Mouse (Mus musculus) CH12.LX (cell line): ENCODE results near the gene Nmnat2. TPM values are rescaled to one million over a fixed set of nuclear protein-coding genes. Genes with fewer than 3 reads are reported as not detected.

Source experiments
- DNase-seq: peaks from one replicate; pipeline ENCODE4 v3.0.0-alpha.2; 2013; ENCODE audit errors: extremely low read depth
- H3K27ac ChIP-seq: 2 replicates; pipeline ENCODE4 v1.5.1; 2012; ENCODE audit warnings: low read depth, mild to moderate bottlenecking, control low read depth, moderate library complexity; ENCODE audit not compliant: insufficient read depth
- H3K27me3 ChIP-seq: replicated peaks from 2 replicates; pipeline ENCODE3; 2012; ENCODE audit warnings: inconsistent platforms
- H3K36me3 ChIP-seq, 2 experiments: replicated peaks in 1 of 2; 2 replicates each; pipeline versions ENCODE3 to v1.6.1; 2012; ENCODE audit warnings: inconsistent platforms in 1 of 2, low read length in 1 of 2, mild to moderate bottlenecking in 1 of 2, mixed read lengths in 1 of 2, moderate library complexity in 1 of 2; ENCODE audit not compliant: control insufficient read depth in 1 of 2, insufficient read depth in 1 of 2
- H3K4me1 ChIP-seq, 2 experiments: 2 replicates each; pipeline ENCODE4 v1.6.1; 2012; ENCODE audit warnings: inconsistent platforms in 1 of 2, moderate library complexity in 1 of 2; ENCODE audit not compliant: insufficient read depth in 2 of 2, control insufficient read depth in 1 of 2
- H3K4me2 ChIP-seq: 2 replicates; pipeline ENCODE4 v1.6.1; 2012; ENCODE audit warnings: low read depth, mild to moderate bottlenecking, control low read depth; ENCODE audit not compliant: poor library complexity, insufficient read depth, severe bottlenecking
- H3K4me3 ChIP-seq, 3 experiments: fragments of 150-350 bp in 1 of 3; sonication (generic) in 1 of 3; replicated peaks in 1 of 3; 2 replicates each; pipeline versions ENCODE3 to v1.5.1; 2011 to 2012; ENCODE audit warnings: low read depth in 2 of 3, low read length in 2 of 3, mild to moderate bottlenecking in 2 of 3, moderate library complexity in 2 of 3, control low read depth in 1 of 3, improper control_type of control experiment in 1 of 3, inconsistent platforms in 1 of 3, mixed read lengths in 1 of 3; ENCODE audit not compliant: poor library complexity in 1 of 3
- H3K79me2 ChIP-seq: replicated peaks from 2 replicates; pipeline ENCODE4 v1.6.1; 2012; ENCODE audit warnings: mild to moderate bottlenecking, moderate library complexity; ENCODE audit not compliant: control insufficient read depth, poor library complexity, insufficient read depth, severe bottlenecking; ENCODE audit errors: extremely low read depth
- H3K9ac ChIP-seq: 2 replicates; pipeline ENCODE4 v1.6.1; 2012; ENCODE audit warnings: low read depth, mild to moderate bottlenecking, control low read depth, moderate library complexity; ENCODE audit not compliant: insufficient read depth
- H3K9me3 ChIP-seq: replicated peaks from 2 replicates; pipeline ENCODE3; 2012; ENCODE audit warnings: low read length, inconsistent platforms, mixed read lengths
- CHD2 ChIP-seq: IDR thresholded peaks from 2 replicates; pipeline ENCODE4 v1.6.1; 2011; ENCODE audit warnings: low read length, improper control_type of control experiment
- CTCF ChIP-seq, 2 experiments: IDR thresholded peaks in 1 of 2; conservative IDR thresholded peaks in 1 of 2; 2 replicates each; pipeline ENCODE4 v1.5.1; 2011 to 2012; ENCODE audit warnings: low read depth in 2 of 2, low read length in 2 of 2, improper control_type of control experiment in 1 of 2, inconsistent platforms in 1 of 2, mild to moderate bottlenecking in 1 of 2, moderate library complexity in 1 of 2
- E2F4 ChIP-seq: IDR thresholded peaks from 2 replicates; pipeline ENCODE4 v1.6.1; 2011; ENCODE audit warnings: low read depth, low read length, improper control_type of control experiment; ENCODE audit not compliant: insufficient replicate concordance
- EP300 ChIP-seq: IDR thresholded peaks from 2 replicates; pipeline ENCODE4 v1.6.1; 2011; ENCODE audit warnings: low read length, improper control_type of control experiment
- ETS1 ChIP-seq: conservative IDR thresholded peaks from 2 replicates; pipeline ENCODE4 v1.6.1; 2012; ENCODE audit warnings: low read depth, mild to moderate bottlenecking, inconsistent platforms, low read length, improper control_type of control experiment, moderate library complexity
- GABPA ChIP-seq: IDR thresholded peaks from 2 replicates; pipeline ENCODE4 v1.6.1; 2012; ENCODE audit warnings: low read depth, low read length, improper control_type of control experiment, inconsistent platforms; ENCODE audit not compliant: insufficient replicate concordance
- HCFC1 ChIP-seq: IDR thresholded peaks from 2 replicates; pipeline ENCODE4 v1.6.1; 2012; ENCODE audit warnings: low read depth, mild to moderate bottlenecking, inconsistent platforms, low read length, improper control_type of control experiment
- JUND ChIP-seq: conservative IDR thresholded peaks from 2 replicates; pipeline ENCODE4 v1.6.1; 2011; ENCODE audit warnings: low read depth, low read length, improper control_type of control experiment
- KAT2A ChIP-seq: IDR thresholded peaks from 2 replicates; pipeline ENCODE4 v1.6.1; 2012; ENCODE audit warnings: low read length, improper control_type of control experiment, inconsistent platforms; ENCODE audit not compliant: insufficient replicate concordance
- NELFE ChIP-seq: IDR thresholded peaks from 2 replicates; pipeline ENCODE4 v1.6.1; 2011; ENCODE audit warnings: low read depth, low read length, improper control_type of control experiment
- NRF1 ChIP-seq: IDR thresholded peaks from 2 replicates; pipeline ENCODE4 v1.6.1; 2014; ENCODE audit warnings: low read depth, mild to moderate bottlenecking, inconsistent platforms, low read length, improper control_type of control experiment, moderate library complexity
- POLR2A ChIP-seq: IDR thresholded peaks from 2 replicates; pipeline ENCODE4 v1.6.1; 2011; ENCODE audit warnings: low read depth, mild to moderate bottlenecking, improper control_type of control experiment, low read length
- POLR2AphosphoS2 ChIP-seq: IDR thresholded peaks from 2 replicates; pipeline ENCODE4 v1.6.1; 2011; ENCODE audit warnings: low read depth, low read length, improper control_type of control experiment
- RCOR1 ChIP-seq: conservative IDR thresholded peaks from 2 replicates; pipeline ENCODE4 v1.6.1; 2012; ENCODE audit warnings: low read depth, mild to moderate bottlenecking, inconsistent platforms, low read length, improper control_type of control experiment
- SIN3A ChIP-seq: IDR thresholded peaks from 2 replicates; pipeline ENCODE4 v1.6.1; 2012; ENCODE audit warnings: low read length, improper control_type of control experiment, inconsistent platforms
- TBP ChIP-seq: conservative IDR thresholded peaks from 2 replicates; pipeline ENCODE4 v1.6.1; 2011; ENCODE audit warnings: low read depth, low read length, improper control_type of control experiment
- ZC3H11A ChIP-seq: IDR thresholded peaks from 2 replicates; pipeline ENCODE4 v1.6.1; 2012; ENCODE audit warnings: low read depth, mild to moderate bottlenecking, inconsistent platforms, low read length, improper control_type of control experiment
- ZKSCAN1 ChIP-seq: IDR thresholded peaks from 2 replicates; pipeline ENCODE4 v1.6.1; 2012; ENCODE audit warnings: low read depth, inconsistent platforms, low read length, improper control_type of control experiment, borderline replicate concordance
- ZMIZ1 ChIP-seq: IDR thresholded peaks from 2 replicates; pipeline ENCODE4 v1.6.1; 2012; ENCODE audit warnings: low read depth, mild to moderate bottlenecking, inconsistent platforms, low read length, improper control_type of control experiment
- ZNF384 ChIP-seq: IDR thresholded peaks from 2 replicates; pipeline ENCODE4 v1.6.1; 2012; ENCODE audit warnings: low read depth, low read length, improper control_type of control experiment, inconsistent platforms
- dilution Hi-C: fragments of 300-500 bp; cut with MboI; formaldehyde crosslinking; loops from 2 replicates; pipeline ENCODE4 v1.14.3; 2020; ENCODE audit warnings: low sequenced_read_pairs; ENCODE audit not compliant: extremely low pct_unique_long_range_greater_than_20kb, extremely low pct_ligation_motif_present
- in situ Hi-C: fragments of 300-500 bp; cut with MboI; formaldehyde crosslinking; loops from 3 replicates; pipeline ENCODE4 v1.14.3; 2019; ENCODE audit warnings: low sequenced_read_pairs, low pct_ligation_motif_present, low pct_unique_long_range_greater_than_20kb, mixed read lengths
- polyA plus RNA-seq: library from polyadenylated mRNA; unstranded; fragments of >175 nt; gene quantifications from 2 replicates; pipeline ENCODE4 v1.2.1, GENCODE M21; 2012; ENCODE audit warnings: low read depth; ENCODE audit not compliant: insufficient read length
- total RNA-seq, 2 experiments: library from RNA; depleted of rRNA; stranded (reverse); fragments of 300-350 nt in 1 of 2; fragments of >200 nt in 1 of 2; gene quantifications; 2 replicates each; pipeline ENCODE4 v1.2.3; 2012 to 2014

Nmnat2 gene
- total and polyA plus RNA-seq, 3 experiments: 0.04 to 0.09 (median 0.09) TPM

DNA sequence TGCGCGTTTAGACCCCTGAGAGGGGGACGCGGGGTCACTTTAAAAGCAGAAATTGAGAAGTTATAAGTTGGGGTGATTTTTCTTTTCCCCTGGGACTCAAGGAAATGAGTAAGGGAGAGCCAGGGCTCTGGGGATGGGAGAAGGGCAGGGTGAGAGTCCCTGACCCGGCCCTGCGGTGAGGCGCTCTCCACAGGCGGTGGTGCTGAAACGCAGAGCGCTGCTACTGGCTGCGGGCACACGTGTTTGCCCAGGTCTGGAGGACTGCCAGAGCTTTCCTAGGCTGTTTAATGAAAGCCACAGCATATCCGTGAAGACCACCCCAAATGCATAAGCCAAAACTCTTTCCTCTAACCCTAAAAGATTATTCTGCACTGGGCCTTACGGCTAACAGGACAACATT lies 1.4 kb downstream of the Nmnat2 start:
- dilution Hi-C loops (no loop called here), in situ Hi-C loops (no loop called here)
- H3K4me3 ChIP-seq: no peak overlapping the region

DNA sequence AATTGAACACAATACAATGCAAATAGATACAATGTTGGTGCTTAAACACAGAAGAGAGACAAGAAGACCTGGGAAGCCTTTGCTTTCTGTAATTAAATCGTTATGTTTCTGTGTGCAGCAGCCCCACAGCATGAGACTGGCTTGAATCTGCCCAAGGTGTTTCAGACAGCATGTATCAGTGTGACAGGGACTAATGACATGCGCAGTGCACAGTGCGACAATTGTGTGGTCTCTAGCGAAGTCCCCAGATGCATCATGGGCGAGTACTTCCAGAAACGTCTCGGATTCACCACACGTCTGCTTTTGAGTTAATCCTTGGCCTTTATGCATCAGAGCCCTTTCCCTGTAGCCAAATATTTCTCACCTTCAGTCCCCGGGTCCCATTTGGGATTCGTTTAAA lies 9.6 kb downstream of the Nmnat2 start:
- Histone ChIP-seq H3K27ac (no peak overlapping the region), H3K27me3 (no peaks in the 10 kb centered on the region), H3K9ac (no peak overlapping the region), H3K79me2 (no peaks in the 10 kb centered on the region), H3K4me1 (no peaks in the 10 kb centered on the region), H3K9me3 (no peaks in the 10 kb centered on the region), H3K4me3 (no peak overlapping the region), H3K36me3 (no peaks in the 10 kb centered on the region), H3K4me2 (no peak overlapping the region)
- TF ChIP-seq HCFC1: no peak
- no peak for TF ChIP-seq POLR2AphosphoS2
- TF ChIP-seq GABPA: no peak
- TF ChIP-seq CTCF (conservative IDR thresholded peaks at IDR 0.05 in 1 of 2, IDR thresholded peaks at IDR 0.05 in 1 of 2; ENCODE audit: low read depth in 2 of 2, low read length in 2 of 2): no peak
- TF ChIP-seq E2F4: no peak
- no peak for TF ChIP-seq RCOR1
- no peak for TF ChIP-seq ZNF384
- TF ChIP-seq KAT2A: no peak
- TF ChIP-seq POLR2A: no peak
- TF ChIP-seq ETS1: no peak
- no peak for TF ChIP-seq SIN3A
- no peak for TF ChIP-seq ZKSCAN1
- TF ChIP-seq TBP: no peak
- no peak for TF ChIP-seq NRF1
- dilution Hi-C loops: no loop called here
- in situ Hi-C loops: no loop called here
- no peak for DNase-seq

More for the DNA sequence above, 1.4 kb downstream of the Nmnat2 start:
- H3K27ac ChIP-seq: no peak overlapping the region
- H3K9ac ChIP-seq: no peak overlapping the region
- H3K27me3 ChIP-seq: no peaks in the 10 kb centered on the region
- H3K4me1 ChIP-seq: no peaks in the 10 kb centered on the region
- H3K4me2 ChIP-seq: no peak overlapping the region
- TF ChIP-seq SIN3A: no peak
- TF ChIP-seq CHD2: no peak
- TF ChIP-seq ETS1: no peak
- no peak for TF ChIP-seq GABPA
- TF ChIP-seq EP300: no peak
- TF ChIP-seq JUND: no peak
- no peak for TF ChIP-seq ZMIZ1
- TF ChIP-seq TBP: no peak
- no peak for TF ChIP-seq ZC3H11A
- no peak for TF ChIP-seq NELFE
- H3K9me3 ChIP-seq: no peaks in the 10 kb centered on the region
- H3K79me2 ChIP-seq: no peaks in the 10 kb centered on the region
- no peak for DNase-seq
- no peaks in the 10 kb centered on the region for H3K36me3 ChIP-seq
